Mouse (Mus musculus): Measurements from ENCODE around the gene Fabp7. TPM values are rescaled to one million over a fixed set of nuclear protein-coding genes. Genes with fewer than 3 reads are reported as not detected.

The Fabp7 gene
- total and polyA plus RNA-seq, 3 experiments: not detected

GRCm38 (mm10) chr10:57744128-57744765, 40.4 kb upstream of the Fabp7 start:
- in situ Hi-C loops (cut with MboI; ENCODE audit: low pct_ligation_motif_present, low pct_unique_long_range_greater_than_20kb, low sequenced_read_pairs): loop anchor here (25.0 kb wide), 2 partner anchors 182 to 282 kb away; no protein-coding TSS in a partner anchor
- H3K27me3 ChIP-seq (replicated peaks): no peaks in the 10 kb centered on the region
- no peaks in the 10 kb centered on the region for H3K9me3 ChIP-seq (replicated peaks; ENCODE audit: low read length)
- no peak overlapping the region for H3K9ac ChIP-seq (ENCODE audit: insufficient read depth, low read depth)
- no peak overlapping the region for H3K4me2 ChIP-seq (ENCODE audit: insufficient read depth, low read depth, poor library complexity, severe bottlenecking)
- no peak overlapping the region for H3K27ac ChIP-seq (ENCODE audit: insufficient read depth, low read depth)
- H3K4me1 ChIP-seq (ENCODE audit: control insufficient read depth in 1 of 2, insufficient read depth in 2 of 2): peaks cover 0 to 7% of the 10 kb centered on the region in 2 experiments; a peak in 2 of 4 replicates
- TF ChIP-seq MAFK (IDR thresholded peaks at IDR 0.05; ENCODE audit: insufficient replicate concordance, low read length) (no peak), ZNF384 (IDR thresholded peaks at IDR 0.05; ENCODE audit: low read depth, low read length) (no peak), EP300 (IDR thresholded peaks at IDR 0.05; ENCODE audit: low read length) (no peak), SIN3A (IDR thresholded peaks at IDR 0.05; ENCODE audit: low read length) (no peak), POLR2AphosphoS2 (IDR thresholded peaks at IDR 0.05; ENCODE audit: low read depth, low read length) (no peak), ETS1 (conservative IDR thresholded peaks at IDR 0.05; ENCODE audit: low read depth, low read length) (no peak), RCOR1 (conservative IDR thresholded peaks at IDR 0.05; ENCODE audit: low read depth, low read length) (no peak), BHLHE40 (IDR thresholded peaks at IDR 0.05; ENCODE audit: low read depth, low read length) (no peak), ZMIZ1 (IDR thresholded peaks at IDR 0.05; ENCODE audit: low read depth, low read length) (no peak), MAZ (IDR thresholded peaks at IDR 0.05; ENCODE audit: low read depth, low read length) (no peak), IRF4 (IDR thresholded peaks at IDR 0.05; ENCODE audit: low read depth, low read length) (no peak), MEF2A (IDR thresholded peaks at IDR 0.05; ENCODE audit: borderline replicate concordance, low read depth, low read length) (no peak), JUND (conservative IDR thresholded peaks at IDR 0.05; ENCODE audit: low read depth, low read length) (no peak), NRF1 (IDR thresholded peaks at IDR 0.05; ENCODE audit: low read depth, low read length) (no peak), JUN (IDR thresholded peaks at IDR 0.05; ENCODE audit: insufficient read depth, low read depth, low read length) (no peak), MXI1 (IDR thresholded peaks at IDR 0.05; ENCODE audit: low read depth, low read length) (no peak), USF1 (IDR thresholded peaks at IDR 0.05; ENCODE audit: low read depth, low read length) (no peak), TBP (conservative IDR thresholded peaks at IDR 0.05; ENCODE audit: low read depth, low read length) (no peak)
- no peaks in the 10 kb centered on the region for H3K79me2 ChIP-seq (replicated peaks; ENCODE audit: control insufficient read depth, extremely low read depth, insufficient read depth, poor library complexity, severe bottlenecking)
- no peak for DNase-seq (ENCODE audit: extremely low read depth)
- dilution Hi-C loops (cut with MboI; ENCODE audit: extremely low pct_ligation_motif_present, extremely low pct_unique_long_range_greater_than_20kb, low sequenced_read_pairs): no loop called here
- no peaks in the 10 kb centered on the region for H3K36me3 ChIP-seq (replicated peaks in 1 of 2; ENCODE audit: control insufficient read depth in 1 of 2, insufficient read depth in 1 of 2, low read length in 1 of 2)
- H3K4me3 ChIP-seq (replicated peaks in 1 of 3; ENCODE audit: low read depth in 2 of 3, low read length in 2 of 3, poor library complexity in 1 of 3): no peak overlapping the region

- Histone ChIP-seq H3K4me2 (ENCODE audit: insufficient read depth, low read depth, poor library complexity, severe bottlenecking) (no peak overlapping the region), H3K79me2 (replicated peaks; ENCODE audit: control insufficient read depth, extremely low read depth, insufficient read depth, poor library complexity, severe bottlenecking) (no peaks in the 10 kb centered on the region)
- in situ Hi-C loops (cut with MboI; ENCODE audit: low pct_ligation_motif_present, low pct_unique_long_range_greater_than_20kb, low sequenced_read_pairs): loop anchor here (25.0 kb wide), 2 partner anchors 183 to 283 kb away; no protein-coding TSS in a partner anchor
These were observed 39.2 kb upstream of the Fabp7 start for GRCm38 (mm10) chr10:57745452-57745851.

More at GRCm38 (mm10) chr10:57745452-57745851, 39.2 kb upstream of the Fabp7 start:
- H3K27me3 ChIP-seq (replicated peaks): no peaks in the 10 kb centered on the region
- no peak overlapping the region for H3K27ac ChIP-seq (ENCODE audit: insufficient read depth, low read depth)
- TF ChIP-seq JUN (IDR thresholded peaks at IDR 0.05; ENCODE audit: insufficient read depth, low read depth, low read length) (no peak), CHD1 (IDR thresholded peaks at IDR 0.05; ENCODE audit: low read depth, low read length) (no peak), SMC3 (IDR thresholded peaks at IDR 0.05; ENCODE audit: low read depth, low read length) (no peak), PAX5 (IDR thresholded peaks at IDR 0.05; ENCODE audit: low read length) (no peak), ZKSCAN1 (IDR thresholded peaks at IDR 0.05; ENCODE audit: borderline replicate concordance, low read depth, low read length) (no peak), HCFC1 (IDR thresholded peaks at IDR 0.05; ENCODE audit: low read depth, low read length) (no peak), POLR2A (IDR thresholded peaks at IDR 0.05; ENCODE audit: low read depth, low read length) (no peak), UBTF (IDR thresholded peaks at IDR 0.05; ENCODE audit: low read depth, low read length) (no peak), CHD2 (IDR thresholded peaks at IDR 0.05; ENCODE audit: low read length) (no peak), MAX (IDR thresholded peaks at IDR 0.05; ENCODE audit: low read length) (no peak), RCOR1 (conservative IDR thresholded peaks at IDR 0.05; ENCODE audit: low read depth, low read length) (no peak), IRF4 (IDR thresholded peaks at IDR 0.05; ENCODE audit: low read depth, low read length) (no peak), RAD21 (IDR thresholded peaks at IDR 0.05; ENCODE audit: low read depth, low read length) (no peak)
- H3K36me3 ChIP-seq (replicated peaks in 1 of 2; ENCODE audit: control insufficient read depth in 1 of 2, insufficient read depth in 1 of 2, low read length in 1 of 2): no peaks in the 10 kb centered on the region
- no peak for DNase-seq (ENCODE audit: extremely low read depth)
- dilution Hi-C loops (cut with MboI; ENCODE audit: extremely low pct_ligation_motif_present, extremely low pct_unique_long_range_greater_than_20kb, low sequenced_read_pairs): no loop called here
- H3K4me3 ChIP-seq (replicated peaks in 1 of 3; ENCODE audit: low read depth in 2 of 3, low read length in 2 of 3, poor library complexity in 1 of 3): no peak overlapping the region
- H3K9ac ChIP-seq (ENCODE audit: insufficient read depth, low read depth): no peak overlapping the region
- no peaks in the 10 kb centered on the region for H3K9me3 ChIP-seq (replicated peaks; ENCODE audit: low read length)
- peaks cover 0 to 7% of the 10 kb centered on the region in 2 experiments; a peak in 2 of 4 replicates for H3K4me1 ChIP-seq (ENCODE audit: control insufficient read depth in 1 of 2, insufficient read depth in 2 of 2)
